Mouse (Mus musculus): ENCODE data around the gene Gtsf1l. TPM values are rescaled to one million over a fixed set of nuclear protein-coding genes. Genes with fewer than 3 reads are reported as not detected.
A peak's percentile ranks its signal among the peaks of the same experiment; 100 is the strongest.
"Not testable (repeated sequence)": the region's sequence is repeated elsewhere in the genome, so short reads cannot be mapped to it uniquely, and the experiment has no call there.

The Gtsf1l gene
- polyA plus RNA-seq, 1 experiment from 2014 or later: not detected

- H3K4me1 ChIP-seq: peaks cover 6% of the 10 kb centered on the region; the same call in 1 of the 2 replicates
- H3K27ac ChIP-seq: no peak overlapping the region
- ATAC-seq (ENCODE audit: insufficient read depth, low FRiP score, low read depth): no peak
- H3K4me2 ChIP-seq: no peak overlapping the region
- H3K9me3 ChIP-seq: no peaks in the 10 kb centered on the region
- no peak overlapping the region for H3K4me3 ChIP-seq (replicated peaks)
- H3K27me3 ChIP-seq (replicated peaks): no peaks in the 10 kb centered on the region
- H3K9ac ChIP-seq: no peak overlapping the region
- 0 out of 2 replicates have a peak, but pooled peaks cover 5% of the 10 kb centered on the region for H3K36me3 ChIP-seq
- WGBS: 76% methylated on average over 6 of the region's 6 CpGs
These were observed 27.0 kb downstream of the Gtsf1l start for GRCm38 (mm10) chr2:163060630-163061029.

DNA sequence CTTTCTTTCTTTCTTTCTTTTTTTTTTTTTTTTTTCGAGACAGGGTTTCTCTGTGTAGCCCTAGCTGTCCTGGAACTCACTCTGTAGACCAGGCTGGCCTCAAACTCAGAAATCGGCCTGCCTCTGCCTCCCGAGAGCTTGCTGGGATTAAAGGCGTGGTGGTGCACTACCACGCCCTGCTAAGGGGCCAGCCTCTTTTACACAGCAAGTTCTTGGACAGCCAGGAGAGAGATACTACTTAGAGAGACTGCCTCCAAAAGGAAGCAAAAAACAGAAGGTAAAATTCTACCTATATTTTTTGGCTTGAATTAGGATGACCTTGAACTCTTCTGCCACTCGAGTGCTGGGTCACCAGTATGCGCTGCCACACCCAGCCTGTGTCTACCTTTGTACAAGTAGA lies 28.7 kb downstream of the Gtsf1l start:
- not testable (repeated sequence) for H3K27me3 ChIP-seq (replicated peaks); H3K9me3 ChIP-seq; H3K4me2 ChIP-seq; H3K9ac ChIP-seq; ATAC-seq (ENCODE audit: insufficient read depth, low FRiP score, low read depth); H3K4me3 ChIP-seq (replicated peaks); H3K36me3 ChIP-seq; H3K27ac ChIP-seq
- WGBS: 82% methylated on average over 7 of the region's 7 CpGs
- H3K4me1 ChIP-seq: peaks cover 15% of the 10 kb centered on the region

DNA sequence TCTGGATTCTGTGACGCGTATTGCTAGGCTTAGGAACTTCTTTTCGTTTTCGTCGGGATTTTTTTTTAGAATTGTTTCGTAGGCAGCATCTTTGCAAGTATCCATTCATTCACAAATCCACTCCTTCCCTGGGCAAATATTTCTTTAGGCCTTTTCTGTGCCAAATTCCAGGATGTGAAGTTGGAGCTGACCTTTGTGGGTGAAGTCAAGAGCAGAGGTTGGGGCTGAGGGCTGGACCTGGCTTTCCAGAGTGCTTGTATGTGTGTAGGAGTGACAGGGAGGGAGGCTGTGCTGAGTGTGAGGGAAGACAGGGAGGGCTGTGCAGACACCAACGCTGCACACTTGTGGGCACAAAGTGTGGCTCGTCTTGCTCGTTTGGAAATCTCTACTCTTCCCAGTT lies 31.1 kb downstream of the Gtsf1l start:
- Histone ChIP-seq H3K9me3 (no peaks in the 10 kb centered on the region), H3K4me2 (peak overlapping the region; percentile 100; the same call in 1 of the 2 replicates), H3K27ac (no peak overlapping the region), H3K4me3 (replicated peaks) (no peak overlapping the region), H3K4me1 (peaks cover 19% of the 10 kb centered on the region), H3K27me3 (replicated peaks) (no peaks in the 10 kb centered on the region), H3K36me3 (no peaks in the 10 kb centered on the region), H3K9ac (no peak overlapping the region)
- no peak for ATAC-seq (ENCODE audit: insufficient read depth, low FRiP score, low read depth)
- 76% methylated on average over 9 of the region's 9 CpGs for WGBS

DNA sequence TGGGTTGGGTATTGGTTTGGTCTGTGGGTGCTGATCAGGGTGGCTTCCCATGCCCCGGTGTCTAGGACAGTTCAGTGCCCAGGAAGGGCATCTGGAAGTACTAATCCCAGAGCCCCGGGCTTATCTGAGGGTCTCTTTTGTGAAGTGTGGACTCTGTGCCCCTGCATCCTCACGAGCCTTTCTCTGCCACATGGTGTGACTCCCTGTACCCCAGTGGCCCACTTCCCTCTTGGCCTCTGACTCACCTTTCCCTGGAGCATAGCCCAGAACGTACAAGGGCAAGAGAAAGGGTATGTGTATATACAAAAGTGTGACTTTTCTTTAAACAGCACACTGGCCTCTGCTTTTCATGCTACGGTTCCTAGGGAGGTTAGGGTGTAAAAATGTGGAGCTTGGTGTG lies 31.9 kb downstream of the Gtsf1l start:
- H3K4me1 ChIP-seq: peaks cover 19% of the 10 kb centered on the region
- WGBS: 19% methylated on average over 5 of the region's 5 CpGs

DNA sequence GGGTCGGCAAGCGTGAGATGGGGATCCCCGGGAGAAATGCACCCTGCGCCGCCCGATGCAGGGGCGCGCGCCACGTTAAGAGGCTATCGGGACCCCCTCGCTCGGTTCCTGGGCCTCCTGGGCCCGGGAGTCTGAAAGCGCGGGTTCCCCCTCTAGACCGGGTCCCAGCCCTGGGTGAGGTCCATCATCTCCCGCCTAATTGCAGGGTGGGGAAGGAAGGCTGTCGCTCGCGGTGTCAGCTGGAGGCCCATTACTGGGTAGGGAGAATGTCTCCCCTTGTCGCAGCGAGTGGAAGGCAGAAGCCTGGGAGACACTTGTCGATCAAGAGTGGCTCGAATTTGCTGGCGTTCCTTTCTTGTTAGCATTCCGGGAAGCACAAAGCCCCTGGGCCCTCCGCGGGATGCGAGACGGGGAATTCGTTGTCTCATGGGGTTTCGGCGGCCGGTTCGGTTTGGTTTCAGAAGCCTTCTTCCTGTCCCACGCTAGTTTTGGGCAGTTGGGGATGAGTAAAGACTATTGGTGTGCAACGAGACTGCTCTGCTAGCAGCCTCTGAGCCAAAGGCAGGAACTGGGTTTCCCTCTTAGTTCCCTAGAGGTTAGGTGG lies 32.7 kb downstream of the Gtsf1l start:
- ATAC-seq (ENCODE audit: insufficient read depth, low FRiP score, low read depth): no peak; the same call in 1 of the 2 replicates
- Histone ChIP-seq H3K9ac (peak overlapping the region; percentile 47), H3K9me3 (no peaks in the 10 kb centered on the region), H3K4me2 (peak overlapping the region; percentile 100), H3K4me3 (replicated peaks) (peak overlapping the region; percentile 76), H3K36me3 (no peaks in the 10 kb centered on the region), H3K27me3 (replicated peaks) (no peaks in the 10 kb centered on the region), H3K27ac (peak overlapping the region; percentile 70), H3K4me1 (peaks cover 19% of the 10 kb centered on the region)
- 0% methylated on average over 36 of the region's 38 CpGs for WGBS

More for the DNA sequence above, 31.9 kb downstream of the Gtsf1l start:
- Histone ChIP-seq H3K4me2 (peak overlapping the region; percentile 100), H3K36me3 (no peaks in the 10 kb centered on the region), H3K27ac (no peak overlapping the region), H3K9ac (no peak overlapping the region), H3K4me3 (replicated peaks) (peak overlapping the region; percentile 76), H3K9me3 (no peaks in the 10 kb centered on the region), H3K27me3 (replicated peaks) (no peaks in the 10 kb centered on the region)
- ATAC-seq (ENCODE audit: insufficient read depth, low FRiP score, low read depth): no peak

DNA sequence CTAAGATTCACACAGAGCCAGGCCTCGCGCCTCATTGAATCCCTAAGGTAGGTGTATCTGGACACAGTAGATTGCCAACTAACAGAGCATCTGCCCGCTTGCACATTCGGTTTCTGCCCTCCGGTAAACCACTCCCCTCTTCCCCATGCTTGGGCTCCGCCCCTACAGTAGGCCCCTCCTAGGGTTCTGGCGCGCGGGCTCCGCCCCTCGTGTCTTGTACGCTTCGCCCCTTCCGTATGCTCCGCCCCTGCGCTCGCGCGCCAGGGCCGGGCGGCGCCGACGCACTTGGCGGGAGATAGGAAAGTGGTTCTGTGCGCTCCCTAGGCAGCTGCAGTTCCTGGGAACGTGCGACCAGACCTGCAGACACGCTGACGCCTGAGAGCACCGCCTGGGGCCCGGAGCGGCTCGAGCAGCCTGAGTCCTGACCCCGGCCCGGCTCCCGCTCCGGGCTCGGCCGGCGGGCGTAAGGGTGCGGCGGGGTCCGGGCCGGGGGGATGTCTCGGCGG lies 33.3 kb downstream of the Gtsf1l start, which contains the start of gene Mybl2:
Mybl2 (plus strand) TSS at position 353 of the 506 bp plus-strand sequence.
- peak within 1 kb of the TSS; percentile 47 for H3K9ac ChIP-seq
- peak within 1 kb of the TSS; percentile 100 for H3K4me2 ChIP-seq
- peak; percentile 100 for ATAC-seq (ENCODE audit: insufficient read depth, low FRiP score, low read depth)
- no peaks in the 10 kb centered on the region for H3K9me3 ChIP-seq
- no peaks in the 10 kb centered on the region for H3K27me3 ChIP-seq (replicated peaks)
- under 1% methylated on average over 48 of the region's 48 CpGs for WGBS
- H3K27ac ChIP-seq: peak within 1 kb of the TSS; percentile 70
- H3K4me1 ChIP-seq: peaks cover 19% of the 10 kb centered on the region
- H3K4me3 ChIP-seq (replicated peaks): peak within 1 kb of the TSS; percentile 76
- no peaks in the 10 kb centered on the region for H3K36me3 ChIP-seq

GRCm38 (mm10) chr2:163052826-163053225 lies 34.8 kb downstream of the Gtsf1l start:
- H3K9ac ChIP-seq: no peak overlapping the region
- H3K4me3 ChIP-seq (replicated peaks): no peak overlapping the region
- no peak overlapping the region for H3K4me2 ChIP-seq
- no peaks in the 10 kb centered on the region for H3K27me3 ChIP-seq (replicated peaks)
- WGBS: 74% methylated on average over 4 of the region's 4 CpGs
- H3K27ac ChIP-seq: no peak overlapping the region
- peaks cover 19% of the 10 kb centered on the region for H3K4me1 ChIP-seq
- H3K36me3 ChIP-seq: no peaks in the 10 kb centered on the region
- H3K9me3 ChIP-seq: no peaks in the 10 kb centered on the region
- ATAC-seq (ENCODE audit: insufficient read depth, low FRiP score, low read depth): no peak

DNA sequence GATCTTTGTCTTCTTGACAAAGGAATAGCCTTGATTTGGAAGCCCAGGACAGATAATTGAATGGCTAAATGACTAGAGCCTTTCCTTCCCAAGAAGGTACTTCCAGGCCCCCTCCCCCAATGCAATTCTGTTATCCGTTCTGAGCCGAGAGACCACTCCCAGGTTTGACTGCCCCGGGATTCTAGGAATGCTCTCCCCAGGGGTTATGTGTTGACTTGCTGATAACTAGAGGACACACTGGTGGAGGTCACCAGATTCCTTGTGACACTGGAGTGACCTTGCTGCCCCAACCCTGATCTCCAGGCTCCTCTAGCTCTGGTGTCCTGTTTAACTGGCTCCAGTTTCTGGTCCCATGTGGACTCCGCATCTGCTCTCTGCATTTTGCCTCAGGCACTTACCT lies 35.6 kb downstream of the Gtsf1l start:
- Histone ChIP-seq H3K4me2 (no peak overlapping the region), H3K9me3 (no peaks in the 10 kb centered on the region), H3K27me3 (replicated peaks) (no peaks in the 10 kb centered on the region), H3K9ac (no peak overlapping the region), H3K27ac (no peak overlapping the region), H3K36me3 (0 out of 2 replicates have a peak, but pooled peaks cover under 1% of the 10 kb centered on the region), H3K4me3 (replicated peaks) (no peak overlapping the region), H3K4me1 (peaks cover 19% of the 10 kb centered on the region)
- WGBS: 42% methylated on average over 4 of the region's 4 CpGs
- no peak for ATAC-seq (ENCODE audit: insufficient read depth, low FRiP score, low read depth)

- Histone ChIP-seq H3K36me3 (0 out of 2 replicates have a peak, but pooled peaks cover 4% of the 10 kb centered on the region), H3K27ac (no peak overlapping the region), H3K9ac (no peak overlapping the region), H3K4me2 (no peak overlapping the region), H3K4me1 (peaks cover 19% of the 10 kb centered on the region), H3K27me3 (replicated peaks) (no peaks in the 10 kb centered on the region), H3K4me3 (replicated peaks) (no peak overlapping the region), H3K9me3 (no peaks in the 10 kb centered on the region)
- 63% methylated on average over 1 of the region's 1 CpGs for WGBS
- ATAC-seq (ENCODE audit: insufficient read depth, low FRiP score, low read depth): no peak
These were observed 36.0 kb downstream of the Gtsf1l start for GRCm38 (mm10) chr2:163051691-163052090.

DNA sequence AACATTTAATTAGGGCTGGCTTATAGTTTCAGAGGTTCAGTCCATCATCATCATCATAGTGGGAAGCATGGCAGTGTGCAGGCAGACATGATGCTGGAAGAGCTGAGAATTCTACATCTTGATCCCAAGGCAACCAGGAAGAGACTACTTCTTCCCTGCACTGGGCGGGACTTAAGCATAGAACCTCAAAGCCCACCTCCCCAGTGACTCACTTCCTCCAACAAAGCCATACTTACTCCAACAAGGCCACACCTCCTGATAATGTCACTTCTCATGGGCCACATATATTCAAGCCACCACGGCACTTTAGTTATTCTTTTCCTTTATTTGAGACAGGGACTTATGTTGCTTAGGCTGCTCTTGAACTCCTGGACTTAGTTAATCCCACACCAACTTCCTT lies 38.5 kb downstream of the Gtsf1l start:
- H3K27me3 ChIP-seq (replicated peaks): no peaks in the 10 kb centered on the region
- peaks cover 17% of the 10 kb centered on the region; the same call in 1 of the 2 replicates for H3K36me3 ChIP-seq
- no peak overlapping the region for H3K9ac ChIP-seq
- no peaks in the 10 kb centered on the region for H3K9me3 ChIP-seq
- H3K27ac ChIP-seq: no peak overlapping the region
- 91% methylated on average over 2 of the region's 2 CpGs for WGBS
- no peak overlapping the region for H3K4me2 ChIP-seq
- no peak overlapping the region for H3K4me3 ChIP-seq (replicated peaks)
- no peak for ATAC-seq (ENCODE audit: insufficient read depth, low FRiP score, low read depth)
- H3K4me1 ChIP-seq: 0 out of 2 replicates have a peak, but pooled peaks cover 5% of the 10 kb centered on the region

DNA sequence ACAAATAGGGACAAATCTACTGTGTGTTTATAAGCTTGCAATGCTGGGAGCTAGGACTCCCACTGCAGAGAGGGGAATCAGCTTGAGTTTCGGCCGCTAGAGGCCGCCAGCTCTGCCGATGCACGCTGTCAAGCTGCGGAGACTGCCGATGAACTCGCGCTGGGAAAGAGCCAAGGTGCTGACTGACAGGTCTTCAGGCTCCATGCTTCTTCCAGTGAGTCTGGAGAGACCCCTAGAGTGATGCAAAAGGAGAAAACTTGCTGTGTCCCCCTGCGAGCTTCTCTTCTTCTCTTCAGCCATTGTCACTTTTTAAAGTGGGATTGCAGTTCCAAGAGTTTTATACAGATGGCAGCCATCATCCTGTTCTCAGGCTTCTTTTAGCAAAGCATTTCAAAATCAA lies 39.5 kb downstream of the Gtsf1l start:
- H3K27me3 ChIP-seq (replicated peaks): no peaks in the 10 kb centered on the region
- H3K4me3 ChIP-seq (replicated peaks): peak overlapping the region; percentile 22
- peak; percentile 63 for ATAC-seq (ENCODE audit: insufficient read depth, low FRiP score, low read depth)
- H3K9me3 ChIP-seq: no peaks in the 10 kb centered on the region
- H3K9ac ChIP-seq: no peak overlapping the region
- peak overlapping the region; percentile 5; the same call in 1 of the 2 replicates for H3K27ac ChIP-seq
- peak overlapping the region; percentile 57 for H3K4me2 ChIP-seq
- H3K4me1 ChIP-seq: no peaks in the 10 kb centered on the region
- peaks cover 21% of the 10 kb centered on the region; the same call in 1 of the 2 replicates for H3K36me3 ChIP-seq
- 4% methylated on average over 10 of the region's 10 CpGs for WGBS

DNA sequence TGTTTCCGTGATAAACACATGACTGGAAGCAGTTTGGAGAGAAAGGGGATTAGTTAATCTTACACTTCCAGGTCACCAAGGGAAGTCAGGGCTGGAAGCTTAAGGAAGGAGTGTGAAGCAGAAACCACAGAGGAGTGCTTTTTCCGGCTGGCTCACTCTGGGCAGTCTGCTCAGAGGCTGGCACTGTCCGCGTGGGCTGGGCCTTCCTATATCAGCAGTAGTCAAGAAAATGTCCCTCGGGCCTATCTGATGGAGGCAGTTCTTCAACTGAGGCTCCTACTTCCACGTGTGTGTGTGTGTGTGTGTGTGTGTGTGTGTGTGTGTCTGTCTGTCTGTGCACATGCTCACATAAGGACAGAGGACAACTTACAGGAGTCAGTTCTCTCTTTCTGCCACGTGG lies 47.7 kb downstream of the Gtsf1l start:
- Histone ChIP-seq H3K9ac (no peak overlapping the region), H3K4me1 (no peaks in the 10 kb centered on the region), H3K4me3 (replicated peaks) (no peak overlapping the region), H3K4me2 (no peak overlapping the region), H3K36me3 (peaks cover 43% of the 10 kb centered on the region), H3K27ac (no peak overlapping the region), H3K27me3 (replicated peaks) (no peaks in the 10 kb centered on the region), H3K9me3 (no peaks in the 10 kb centered on the region)
- ATAC-seq (ENCODE audit: insufficient read depth, low FRiP score, low read depth): no peak
- 86% methylated on average over 7 of the region's 7 CpGs for WGBS
